Mouse (Mus musculus): Measurements from ENCODE around the gene Vldlr.

Gene Vldlr

GRCm38 (mm10) chr19:27216318-27216717 lies at the start of gene Vldlr:
Gene Vldlr (plus strand): TSS chr19:27216484.
- no peak for DNase-seq (ENCODE audit: low spot score in 2 of 2)

DNA sequence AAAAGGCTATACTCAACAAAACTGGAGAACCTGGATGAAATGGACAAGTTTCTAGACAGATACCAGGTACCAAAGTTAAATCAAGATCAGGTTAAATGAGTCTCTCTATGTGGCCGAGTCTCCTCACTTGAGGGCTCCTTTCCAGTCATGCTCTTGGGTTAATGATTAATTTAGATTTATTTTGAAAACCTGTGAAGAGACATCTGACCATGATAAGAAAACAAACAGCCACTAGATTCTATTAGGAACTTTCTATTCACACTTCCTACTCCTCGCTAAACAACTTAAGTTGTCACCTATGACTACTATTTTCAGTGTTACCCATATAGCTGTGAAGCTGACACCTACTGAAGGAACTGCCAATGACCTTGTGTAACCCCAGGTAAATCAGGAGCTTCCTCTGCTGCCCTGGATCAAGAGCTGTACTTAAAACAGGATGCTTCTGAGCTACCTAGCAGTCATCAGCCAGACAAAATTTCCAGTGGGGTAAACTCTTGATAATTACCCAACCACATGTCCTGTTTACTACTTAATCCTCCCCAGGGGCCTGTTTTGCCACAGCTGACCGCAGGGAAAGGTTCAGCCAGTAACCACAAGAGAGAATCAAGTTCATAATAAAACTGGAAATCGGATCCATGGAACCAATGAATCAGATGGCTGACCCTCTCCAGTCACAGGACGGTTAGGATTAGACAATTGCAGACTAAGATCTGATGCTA lies 48.5 kb upstream of the Vldlr start:
- no peak for DNase-seq (ENCODE audit: low spot score in 2 of 2)

DNA sequence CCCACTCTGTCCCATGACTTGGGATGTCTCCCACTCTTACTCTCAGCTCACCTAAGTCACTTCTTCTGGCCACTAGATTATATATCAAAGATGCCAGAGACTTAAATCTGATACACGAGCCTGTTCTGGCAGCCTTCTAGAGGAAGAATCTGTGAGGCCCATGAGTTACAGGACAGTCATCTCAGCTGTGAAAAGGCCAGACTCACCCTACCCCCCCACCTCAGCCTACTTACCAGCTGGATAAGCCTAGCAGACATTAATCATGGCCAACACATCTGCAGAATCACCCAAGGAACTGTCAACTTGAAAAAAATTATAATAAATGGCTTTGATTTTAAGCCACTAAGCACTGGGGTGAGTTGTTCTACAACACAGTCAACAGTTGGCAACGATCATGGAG lies 42.4 kb upstream of the Vldlr start:
- DNase-seq (ENCODE audit: low spot score in 2 of 2): no peak

GRCm38 (mm10) chr19:27175617-27176016 lies 40.7 kb upstream of the Vldlr start:
- DNase-seq (ENCODE audit: low spot score in 2 of 2): no peak

GRCm38 (mm10) chr19:27176558-27176957 lies 39.7 kb upstream of the Vldlr start:
- DNase-seq (ENCODE audit: low spot score in 2 of 2): no peak

GRCm38 (mm10) chr19:27178195-27178807 lies 38.0 kb upstream of the Vldlr start:
- DNase-seq (ENCODE audit: low spot score in 2 of 2): no peak

DNA sequence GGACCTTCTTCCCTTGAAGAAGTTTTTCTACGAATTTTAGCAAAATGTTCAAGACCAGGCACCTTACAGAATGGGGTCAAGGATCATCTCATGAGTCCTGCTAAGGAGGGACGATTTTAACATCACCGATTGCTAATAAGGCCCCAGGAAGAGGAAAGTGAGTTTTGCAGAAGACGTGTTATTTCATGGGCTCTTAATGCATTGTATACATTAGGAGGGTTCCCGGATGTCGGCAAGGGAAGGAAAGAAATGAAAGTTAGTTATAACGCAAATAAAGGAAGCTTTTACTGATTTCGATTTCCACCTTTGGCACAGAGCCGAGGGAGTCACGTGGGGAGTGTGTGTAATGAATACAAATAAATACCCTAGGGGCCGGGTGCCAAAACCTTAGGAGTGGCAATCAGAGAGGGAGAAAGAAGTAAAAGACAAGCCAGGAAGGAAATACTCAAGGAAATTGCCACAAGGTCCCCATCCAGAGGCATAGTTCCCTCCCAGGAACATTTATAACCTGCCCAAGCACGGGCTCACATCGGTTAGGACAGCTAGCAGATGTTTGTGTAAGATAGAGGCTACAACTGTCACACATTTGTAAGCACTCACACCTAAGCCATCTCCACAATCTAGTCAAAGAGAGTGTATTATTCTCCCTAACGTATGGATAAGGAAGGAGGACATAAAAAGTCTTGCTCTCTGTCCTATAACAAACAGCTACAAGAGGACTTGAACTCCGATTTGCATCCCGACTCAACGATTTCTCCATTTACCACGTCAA lies 35.7 kb upstream of the Vldlr start:
- DNase-seq (ENCODE audit: low spot score in 2 of 2): peak; percentile 46 to 51

DNA sequence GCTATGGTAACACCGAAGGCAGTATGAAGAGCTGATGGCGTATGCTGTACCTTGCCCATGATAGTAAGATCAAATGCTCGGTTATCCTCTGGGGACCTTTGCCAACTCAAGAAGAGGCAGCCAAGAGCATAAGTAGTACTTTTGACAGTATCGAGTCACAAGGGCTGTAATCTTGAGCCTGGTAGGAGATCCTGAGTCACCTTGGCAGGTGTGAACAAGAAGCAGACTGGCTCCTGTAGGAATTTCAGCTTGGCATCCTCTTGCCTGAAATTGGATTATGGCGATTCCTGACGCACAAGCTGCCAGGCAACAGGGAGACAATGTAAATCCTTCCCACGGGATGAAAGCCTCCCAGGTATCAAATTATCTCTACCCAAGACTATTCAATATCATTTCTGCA lies 32.8 kb upstream of the Vldlr start:
- no peak for DNase-seq (ENCODE audit: low spot score in 2 of 2)

DNA sequence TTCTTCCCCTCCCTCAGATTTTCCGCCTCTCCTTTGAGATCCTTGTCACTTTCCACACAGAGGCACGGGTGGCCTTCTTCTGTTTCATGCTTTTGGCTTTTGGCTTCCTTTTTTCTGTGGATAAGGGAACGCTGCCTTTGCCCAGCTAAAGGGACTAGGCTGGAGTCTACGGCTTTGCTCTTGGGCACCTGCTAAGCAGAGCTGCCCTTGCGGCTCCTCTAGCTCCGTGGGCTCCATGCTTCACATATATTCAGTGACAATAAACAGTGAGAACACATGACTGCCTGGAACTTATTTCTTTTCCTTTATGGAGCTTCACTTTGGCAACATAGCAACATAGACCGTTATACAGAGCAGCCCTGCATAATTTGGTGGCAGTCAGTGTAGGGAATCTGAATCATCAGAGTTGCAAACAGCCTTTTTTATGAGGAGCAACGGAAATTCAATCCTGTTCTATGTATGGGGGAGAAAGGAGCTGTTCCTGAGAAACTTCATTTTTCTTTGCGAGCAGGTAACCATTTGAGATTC lies 12.5 kb upstream of the Vldlr start:
- no peak for DNase-seq (ENCODE audit: low spot score in 2 of 2)

DNA sequence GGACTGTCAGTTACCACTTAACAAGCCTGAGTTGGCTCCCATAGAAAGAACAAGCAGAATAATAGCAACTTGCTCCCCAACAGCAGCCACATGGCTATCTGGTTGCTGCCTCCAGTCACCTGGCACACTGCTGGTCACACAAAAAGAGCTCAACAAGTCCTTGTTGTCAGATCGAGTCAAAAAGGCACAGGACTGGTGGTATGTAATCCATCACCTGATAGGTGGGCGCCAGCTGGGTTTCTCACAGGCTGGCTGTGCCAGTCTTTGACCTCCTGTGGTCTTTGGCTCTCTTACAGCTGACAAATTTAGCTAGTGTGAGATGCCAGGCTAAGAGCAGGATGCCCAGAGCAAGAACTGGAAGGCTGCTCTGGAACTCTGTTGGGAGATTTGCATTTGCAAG lies 5.3 kb upstream of the Vldlr start:
- DNase-seq (ENCODE audit: low spot score in 2 of 2): no peak

- no peak for DNase-seq (ENCODE audit: low spot score in 2 of 2)
Observed at GRCm38 (mm10) chr19:27215596-27215995, 688 bp upstream of the Vldlr start.

- peak; percentile 26 to 48 for DNase-seq (ENCODE audit: low spot score in 2 of 2)
Observed at GRCm38 (mm10) chr19:27216767-27217403, 601 bp downstream of the Vldlr start.

- DNase-seq (ENCODE audit: low spot score in 2 of 2): peak; percentile 24 to 64
Observed at GRCm38 (mm10) chr19:27217404-27217940, 1.2 kb downstream of the Vldlr start.

- DNase-seq (ENCODE audit: low spot score in 2 of 2): peak; percentile 7 to 58
Observed at GRCm38 (mm10) chr19:27217941-27218411, 1.7 kb downstream of the Vldlr start.

GRCm38 (mm10) chr19:27218561-27219262 lies 2.4 kb downstream of the Vldlr start:
- DNase-seq (ENCODE audit: low spot score in 2 of 2): peak; percentile 59 to 63

DNA sequence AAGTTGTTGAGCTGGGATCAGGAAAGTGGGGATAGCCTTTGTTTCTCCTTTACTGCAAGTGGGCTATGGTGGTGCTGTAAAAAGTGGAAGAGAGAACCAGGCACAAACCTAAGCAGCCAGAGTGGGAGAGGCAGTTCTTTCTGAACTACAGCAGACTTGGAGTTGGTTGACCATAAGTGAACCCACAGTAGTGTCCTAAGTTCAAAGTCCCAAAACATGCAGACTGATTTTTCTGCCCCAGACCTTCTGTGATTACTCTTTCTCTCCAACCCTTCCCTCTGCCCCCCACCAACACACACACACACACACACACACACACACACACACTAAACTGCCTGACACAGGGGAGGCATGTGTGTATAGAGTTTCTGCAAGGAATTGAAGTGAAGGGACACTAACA lies 3.3 kb downstream of the Vldlr start:
- no peak for DNase-seq (ENCODE audit: low spot score in 2 of 2)

GRCm38 (mm10) chr19:27223046-27223445 lies 6.8 kb downstream of the Vldlr start:
- no peak for DNase-seq (ENCODE audit: low spot score in 2 of 2)

DNA sequence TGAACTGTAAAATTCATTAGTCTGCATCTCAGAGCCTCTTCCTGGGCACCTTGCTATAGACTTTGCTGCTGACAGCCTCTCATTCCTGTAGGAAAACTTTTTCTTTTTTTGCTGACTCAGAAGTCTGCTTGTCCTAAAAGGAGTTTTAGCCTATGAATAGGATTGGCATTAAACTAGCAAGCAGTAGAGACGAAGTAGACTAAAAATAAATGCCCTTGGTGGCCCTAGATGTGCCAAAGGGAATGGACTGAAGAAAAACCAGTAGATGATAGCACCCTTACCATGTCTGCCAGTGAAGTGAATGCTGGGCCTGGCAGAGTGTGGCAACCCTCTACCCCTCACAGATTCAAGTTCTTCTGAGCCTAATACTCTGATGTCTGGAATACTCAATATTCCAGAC lies 8.1 kb downstream of the Vldlr start:
- no peak for DNase-seq (ENCODE audit: low spot score in 2 of 2)

GRCm38 (mm10) chr19:27226626-27227025 lies 10.3 kb downstream of the Vldlr start:
- no peak for DNase-seq (ENCODE audit: low spot score in 2 of 2)

DNA sequence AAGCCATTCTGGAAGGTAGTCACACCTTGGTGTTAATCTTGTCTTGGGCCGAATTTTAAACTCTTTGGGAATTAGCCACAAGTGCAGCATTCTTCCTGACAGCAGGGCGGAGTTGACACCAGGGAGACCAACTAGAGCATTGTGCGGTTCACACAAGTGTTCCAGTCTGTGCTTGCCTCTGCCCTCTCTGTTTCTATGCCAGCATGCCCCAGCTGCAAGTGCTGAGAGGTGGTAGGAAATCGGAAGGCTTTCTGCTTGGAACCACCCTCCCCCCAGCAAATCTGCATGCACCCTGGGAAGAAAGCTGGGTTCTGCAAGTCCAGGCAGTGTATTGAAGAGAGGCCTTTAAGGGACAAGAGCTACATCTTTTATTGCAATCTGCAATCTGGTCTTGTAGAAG lies 10.8 kb downstream of the Vldlr start:
- no peak for DNase-seq (ENCODE audit: low spot score in 2 of 2)

- DNase-seq (ENCODE audit: low spot score in 2 of 2): no peak
Observed at GRCm38 (mm10) chr19:27228254-27228653, 12.0 kb downstream of the Vldlr start.

Measured in urinary bladder, adult 18-20 months (tissue).